11 mouse cellular contexts compared by ENCODE assay signal in the genomic region with DNA sequence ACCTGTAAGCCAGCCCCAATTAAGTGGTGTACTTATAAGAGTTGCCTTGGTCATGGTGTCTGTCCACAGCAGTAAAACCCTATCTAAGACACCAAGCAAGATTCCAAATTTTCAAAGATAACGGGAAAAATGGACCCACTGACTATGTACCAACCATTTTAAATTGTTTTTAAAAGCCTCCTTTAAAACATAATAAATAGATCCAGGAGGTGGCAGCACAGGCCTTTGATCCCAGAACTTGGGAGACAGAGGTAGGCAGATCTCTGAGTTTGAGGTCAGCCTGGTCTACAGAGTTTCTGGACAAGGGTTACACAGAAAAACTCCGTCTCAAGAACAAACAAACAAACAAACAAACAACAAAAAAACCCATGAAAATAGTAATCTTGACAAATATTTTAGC. TPM values are rescaled to one million over a fixed set of nuclear protein-coding genes. Genes with fewer than 3 reads are reported as not detected.
A peak's percentile ranks its signal among the peaks of the same experiment; 100 is the strongest.
DNase-seq lines count a peak whose midpoint lies in the region; ATAC-seq and TF ChIP-seq lines count a peak whose summit lies in the region.
"Had no signal": no experiment of that assay in that cellular context is flagged by ENCODE, and none has a peak within 500 bp of the region (broad histone marks: within the 10 kb centered on the region; RNA-seq: fewer than 3 reads in every experiment).

No protein-coding gene starts in this region.

- no peak overlapping the region for H3K4me2 ChIP-seq in lung, postnatal 0 days (replicated peaks; ENCODE audit: low read depth, low read length)
- H3K4me2 ChIP-seq: embryonic facial prominence, embryonic 15.5 days had no signal

- no peaks in the 10 kb centered on the region for H3K36me3 ChIP-seq in lung, postnatal 0 days (ENCODE audit: insufficient read depth, low read length)
- H3K36me3 ChIP-seq: embryonic facial prominence, embryonic 15.5 days had no signal

- TF ChIP-seq EP300 in lung, postnatal 0 days (IDR thresholded peaks at IDR 0.05): no peak

- no peak overlapping the region for H3K27ac ChIP-seq in lung, postnatal 0 days (ENCODE audit: low read length)
- H3K27ac ChIP-seq: embryonic facial prominence, embryonic 15.5 days had no signal

- H3K4me1 ChIP-seq in lung, postnatal 0 days (ENCODE audit: insufficient read depth, low read depth, low read length): no peaks in the 10 kb centered on the region
- H3K4me1 ChIP-seq: embryonic facial prominence, embryonic 15.5 days had no signal

- no peaks in the 10 kb centered on the region for H3K9me3 ChIP-seq in lung, postnatal 0 days (ENCODE audit: low read length)
- H3K9me3 ChIP-seq: embryonic facial prominence, embryonic 15.5 days had no signal

- no peaks in the 10 kb centered on the region for H3K27me3 ChIP-seq in lung, postnatal 0 days (replicated peaks; ENCODE audit: insufficient read depth, low read length)
- H3K27me3 ChIP-seq: embryonic facial prominence, embryonic 15.5 days had no signal

- peak; percentile 4 for DNase-seq in embryo, embryonic 10.5 days (ENCODE audit: low spot score)
- no peak for DNase-seq in embryo, embryonic 9.5 days (ENCODE audit: extremely low spot score)
- DNase-seq in kidney, postnatal 10 days: peak; percentile 9
- no peak for DNase-seq in kidney, postnatal 25 days
- DNase-seq in lung, postnatal 0 days (ENCODE audit: low spot score): no peak
- no peak for DNase-seq in lung, postnatal 25 days (ENCODE audit: low spot score)
- DNase-seq in lung, postnatal 36 days: peak; percentile 40
- no peak for DNase-seq in ovary, postnatal 14 days (ENCODE audit: low spot score)
- DNase-seq: cerebellum, adult 18-20 months had no signal

- ATAC-seq in lung, postnatal 0 days: no peak
- ATAC-seq: CD4-positive, CD25-positive, alpha-beta regulatory T cell, adult 4 months had no signal

- TF ChIP-seq CTCF in lung, postnatal 0 days (IDR thresholded peaks at IDR 0.05): 0 out of 2 replicates have a peak, but pooled peaks have one; percentile 15

- no peak overlapping the region for H3K4me3 ChIP-seq in lung, postnatal 0 days (ENCODE audit: low read depth, low read length)
- H3K4me3 ChIP-seq: embryonic facial prominence, embryonic 15.5 days had no signal

- WGBS in lung, postnatal 0 days: 45% methylated on average over 2 of the region's 2 CpGs

- no peak overlapping the region for H3K9ac ChIP-seq in lung, postnatal 0 days (replicated peaks; ENCODE audit: low read depth)
- H3K9ac ChIP-seq: embryonic facial prominence, embryonic 15.5 days had no signal

RNA-seq across cellular contexts. Expression of a gene that starts 11.2 kb away (rescaled TPM):
- polyA plus RNA-seq in lung, postnatal 0 days (2015; fragmentation: Nextera tagmentation; extraction: Ambion mirVana): 11.3 and 11.5 TPM in 2 replicates

Comparison
In these comparisons a context has a peak if more than half of its experiments do, and no peak if none do; other contexts are left out.
1. DNase-seq: peak in embryo, embryonic 10.5 days (single experiment), kidney, postnatal 10 days (single experiment) and lung, postnatal 36 days (single experiment); none in embryo, embryonic 9.5 days (single experiment), kidney, postnatal 25 days (0 of 2), lung, postnatal 0 days (single experiment), lung, postnatal 25 days (single experiment) and ovary, postnatal 14 days (single experiment).